Mouse (Mus musculus) activated CD4-positive, CD25-positive, alpha-beta regulatory T cell, adult 9 weeks (primary cell): ENCODE results near the gene Nmt1. TPM values are rescaled to one million over a fixed set of nuclear protein-coding genes. Genes with fewer than 3 reads are reported as not detected.

Experiments used
- polyA plus RNA-seq: library from polyadenylated mRNA; unstranded; fragments of 100-300 nt; shearing (Covaris generic); gene quantifications from one replicate; pipeline ENCODE4 v1.2.1, GENCODE M21; 2017

Gene Nmt1
- 81.8 TPM for polyA plus RNA-seq

DNA sequence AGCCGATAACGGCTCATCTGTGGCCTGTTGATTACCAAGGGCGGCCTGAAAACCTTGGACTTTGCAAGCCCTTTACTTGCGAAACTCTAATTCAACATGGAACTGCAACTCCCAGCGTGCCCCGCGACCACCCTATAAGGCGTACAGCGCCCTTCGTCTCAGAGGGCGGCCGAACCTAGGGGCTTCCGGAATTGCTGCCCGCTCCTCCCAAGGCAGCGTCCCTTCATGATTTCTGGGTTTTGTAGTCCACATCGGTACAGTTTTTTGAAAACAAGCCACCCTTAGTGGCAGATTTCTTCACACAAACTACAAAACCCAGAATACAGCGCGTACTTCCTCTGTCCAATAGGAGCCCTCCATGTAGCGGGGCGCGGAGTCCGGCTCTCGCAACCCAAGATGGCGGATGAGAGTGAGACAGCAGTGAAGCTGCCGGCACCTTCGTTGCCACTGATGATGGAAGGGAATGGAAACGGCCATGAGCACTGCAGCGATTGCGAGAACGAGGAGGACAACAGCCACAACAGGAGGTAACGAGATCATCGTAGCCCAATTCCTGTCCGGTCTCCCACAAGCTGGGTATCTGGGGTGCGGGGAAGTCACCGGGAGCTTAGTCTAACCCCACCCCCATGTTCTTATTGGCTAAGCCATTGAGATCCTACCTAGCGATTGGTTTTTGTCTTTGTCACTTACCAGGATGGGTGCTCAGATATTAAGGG, at the start of gene Nmt1, which contains the start of gene Dcakd:
Nmt1 (plus strand) TSS at position 15 of the 716 bp plus-strand sequence.
Dcakd (minus strand) TSS at position 158 of the 716 bp plus-strand sequence.

DNA sequence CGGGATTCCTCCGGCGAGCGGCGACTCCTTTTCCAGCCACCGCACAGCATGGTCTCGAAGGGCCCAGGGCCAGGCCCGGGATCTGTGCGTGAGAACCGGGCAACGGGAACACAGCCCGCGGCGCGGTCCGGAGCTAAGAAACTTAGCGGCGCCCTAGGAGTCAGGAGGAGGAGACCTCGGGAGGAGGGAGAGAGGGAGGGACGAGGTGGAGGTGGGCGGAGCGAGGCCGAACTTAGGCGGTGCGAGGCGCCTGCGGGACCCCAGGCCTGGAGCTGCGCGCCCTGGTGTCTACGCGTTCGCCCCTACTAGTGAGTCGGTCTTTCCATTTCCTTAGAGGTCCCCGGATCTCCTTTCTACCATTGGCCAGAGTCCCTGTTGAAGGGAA, 73.5 kb downstream of the Nmt1 start, which contains the start of the genes Plcd3 and Acbd4:
Plcd3 (minus strand) TSS at position 178 of the 385 bp plus-strand sequence.
Acbd4 (plus strand) TSS at position 202 of the 385 bp plus-strand sequence.

DNA sequence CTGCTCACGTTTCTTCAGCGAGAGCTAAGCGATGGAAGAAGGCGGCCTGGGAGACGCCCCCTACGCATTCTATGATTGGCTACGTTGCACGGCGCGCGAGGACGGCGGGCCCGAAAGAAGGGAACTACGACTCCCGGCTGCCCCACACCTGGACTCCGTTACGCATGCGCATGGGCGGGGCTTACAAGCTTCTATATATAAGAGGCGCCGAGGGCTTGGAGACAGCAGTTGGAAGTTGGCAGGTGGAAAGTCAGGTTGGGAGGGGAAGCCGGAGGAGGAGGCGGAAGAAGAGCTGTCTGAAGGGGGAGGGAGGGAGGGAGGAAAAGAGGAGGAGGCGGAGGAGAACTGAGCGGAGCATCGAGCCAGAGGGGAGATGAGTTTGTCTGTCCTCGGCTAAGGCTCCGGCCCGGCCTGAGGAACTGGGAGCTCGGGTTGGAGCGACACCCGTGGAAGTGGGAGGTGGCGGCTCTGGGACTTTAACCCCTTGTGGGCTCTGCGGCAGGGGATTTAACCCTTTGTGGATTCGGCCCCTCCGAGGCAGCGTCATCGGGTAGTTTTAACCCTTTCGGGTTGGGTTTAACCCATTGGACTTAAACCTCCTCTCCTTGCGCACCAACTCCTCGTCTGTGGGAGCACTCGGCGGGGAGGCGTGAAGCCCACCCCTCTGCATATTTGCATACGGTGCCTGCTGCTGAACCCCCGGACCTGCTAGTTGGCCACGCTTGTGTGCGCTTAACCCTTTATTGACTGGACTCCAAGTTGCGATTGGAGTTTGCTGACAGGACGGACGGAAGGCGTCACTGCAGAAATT, 88.2 kb downstream of the Nmt1 start, which contains the start of gene Hexim1:
Hexim1 (plus strand) TSS at position 224 of the 811 bp plus-strand sequence.

Other genes starting within 250 kb of the Nmt1 start
- gene Gjc1, start 208.5 kb upstream of the Nmt1 start, polyA plus RNA-seq, result not detected
- gene Higd1b, start 192.3 kb upstream of the Nmt1 start, polyA plus RNA-seq, result not detected
- gene Eftud2, start 147.2 kb upstream of the Nmt1 start, polyA plus RNA-seq, result 177 TPM
- gene Ccdc103, start 147.0 kb upstream of the Nmt1 start, polyA plus RNA-seq, result not detected
- gene Fam187a, start 143.0 kb upstream of the Nmt1 start, polyA plus RNA-seq, result not detected
- gene Gfap, start 127.3 kb upstream of the Nmt1 start, polyA plus RNA-seq, result 0.10 TPM
- 5.4 TPM for gene Kif18b, start 103.1 kb upstream of the Nmt1 start, polyA plus RNA-seq
- not detected for gene C1ql1, start 81.5 kb upstream of the Nmt1 start, polyA plus RNA-seq
- gene Dcakd, start 143 bp downstream of the Nmt1 start, polyA plus RNA-seq, result 29.9 TPM
- not detected for gene Plcd3, start 73.5 kb downstream of the Nmt1 start, polyA plus RNA-seq
- gene Acbd4, start 73.5 kb downstream of the Nmt1 start, polyA plus RNA-seq, result 50.6 TPM
- gene Hexim1, start 88.0 kb downstream of the Nmt1 start, polyA plus RNA-seq, result 4.8 TPM
- gene Hexim2, start 104.2 kb downstream of the Nmt1 start, polyA plus RNA-seq, result 5.8 TPM
- 93.3 TPM for gene Fmnl1, start 142.9 kb downstream of the Nmt1 start, polyA plus RNA-seq
- not detected for gene 1700023F06Rik, start 180.4 kb downstream of the Nmt1 start, polyA plus RNA-seq
- not detected for gene Spata32, start 190.2 kb downstream of the Nmt1 start, polyA plus RNA-seq
- 34.0 TPM for gene Map3k14, start 239.3 kb downstream of the Nmt1 start, polyA plus RNA-seq